Mouse (Mus musculus) embryonic facial prominence, embryonic 10.5 days (tissue): ENCODE data around the gene Guca1b. TPM values are rescaled to one million over a fixed set of nuclear protein-coding genes. Genes with fewer than 3 reads are reported as not detected.

ENCODE experiments used
- DNase-seq: peaks from one replicate; pipeline ENCODE4 v3.0.0-alpha.2; 2017; ENCODE audit warnings: low spot score
- H3K27ac ChIP-seq: fragments of 300-500 bp; sonication (generic); replicated peaks from 2 replicates; pipeline ENCODE4 v1.5.1; 2016; ENCODE audit warnings: mild to moderate bottlenecking
- H3K27me3 ChIP-seq: fragments of 300-500 bp; sonication (generic); replicated peaks from 2 replicates; pipeline ENCODE4 v1.6.1; 2016; ENCODE audit warnings: low read depth, mild to moderate bottlenecking; ENCODE audit not compliant: poor library complexity, severe bottlenecking
- H3K36me3 ChIP-seq: fragments of 300-500 bp; sonication (generic); replicated peaks from 2 replicates; pipeline ENCODE4 v1.6.1; 2016; ENCODE audit warnings: mild to moderate bottlenecking, moderate library complexity
- H3K4me1 ChIP-seq: fragments of 300-500 bp; sonication (generic); 2 replicates; pipeline ENCODE4 v1.6.1; 2016
- H3K4me3 ChIP-seq: fragments of 300-500 bp; sonication (generic); 2 replicates; pipeline ENCODE4 v1.5.1; 2016; ENCODE audit warnings: mild to moderate bottlenecking, moderate library complexity
- H3K9me3 ChIP-seq: fragments of 300-500 bp; sonication (generic); 2 replicates; pipeline ENCODE4 v1.6.1; 2016; ENCODE audit warnings: mild to moderate bottlenecking
- WGBS: fragments of 180-500 bp; shearing (Covaris S2); methylation state at CpG from one replicate; pipeline ENCODE4 v1.1.7; 2016; 5-methylcytosine and 5-hydroxymethylcytosine counted together
- polyA plus RNA-seq: library from polyadenylated mRNA; unstranded; fragments of >200 nt; fragmentation: Nextera tagmentation; extraction: Ambion mirVana; gene quantifications from 2 replicates; pipeline ENCODE4 v1.2.1, GENCODE M21; 2016

Guca1b gene
- polyA plus RNA-seq: 1.2 and 1.7 TPM in 2 replicates

DNA sequence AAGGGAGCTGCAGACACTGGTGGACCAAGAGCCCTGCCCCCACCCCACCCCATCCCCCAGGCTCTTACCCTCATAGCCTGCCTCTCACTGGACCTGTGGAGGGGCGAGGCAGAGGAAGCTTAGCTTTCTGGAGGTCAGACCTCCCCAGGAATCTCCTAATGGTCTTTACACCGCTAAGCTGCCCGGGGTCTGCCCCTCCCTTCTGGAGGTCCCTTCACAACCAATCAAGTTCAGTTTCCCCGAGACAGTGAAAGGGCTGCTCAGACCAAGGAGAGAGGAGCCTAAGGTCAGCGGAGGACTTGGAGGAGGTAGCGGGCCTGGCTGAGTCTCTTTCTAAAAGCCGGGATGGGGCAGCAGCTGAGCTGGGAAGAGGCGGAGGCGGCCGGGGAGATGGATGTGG is at the start of gene Guca1b:
TSS of gene Guca1b (plus strand) at position 249 of the 400 bp plus-strand sequence.
- Histone ChIP-seq H3K36me3 (peaks cover 21% of the 10 kb centered on the region), H3K27me3 (0 out of 2 replicates have a peak, but pooled peaks cover 7% of the 10 kb centered on the region), H3K4me1 (peaks cover 10% of the 10 kb centered on the region), H3K9me3 (no peaks in the 10 kb centered on the region), H3K4me3 (peak within 1 kb of the TSS; percentile 5; the same call in 1 of the 2 replicates), H3K27ac (no peak within 1 kb of the TSS; the same call in 1 of the 2 replicates)
- WGBS: 40% methylated on average over 10 of the region's 10 CpGs
- peak; percentile 26 for DNase-seq

DNA sequence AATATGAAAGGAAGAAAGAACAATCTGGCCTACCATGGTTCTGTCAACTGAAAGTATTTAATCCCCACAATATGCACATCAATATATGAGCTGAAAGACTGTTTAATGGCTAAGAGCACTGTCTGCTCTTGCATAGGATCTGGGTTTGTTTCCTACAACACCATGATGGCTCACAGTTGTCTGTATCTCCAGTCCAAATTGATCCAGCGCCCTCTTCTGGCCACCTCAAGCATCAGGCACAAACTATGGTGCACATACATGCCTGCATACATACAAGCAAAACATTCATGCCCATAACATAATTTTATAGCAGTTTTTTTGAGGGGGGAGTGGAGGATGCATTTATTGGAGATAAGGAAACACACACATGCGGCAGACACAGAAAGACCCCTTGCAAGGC is 42.1 kb upstream of the Guca1b start:
- Histone ChIP-seq H3K36me3 (peaks cover 90% of the 10 kb centered on the region), H3K27me3 (no peaks in the 10 kb centered on the region), H3K4me3 (no peak overlapping the region), H3K9me3 (peaks cover 13% of the 10 kb centered on the region), H3K4me1 (no peaks in the 10 kb centered on the region), H3K27ac (no peak overlapping the region)
- no peak for DNase-seq
- 84% methylated on average over 2 of the region's 2 CpGs for WGBS

DNA sequence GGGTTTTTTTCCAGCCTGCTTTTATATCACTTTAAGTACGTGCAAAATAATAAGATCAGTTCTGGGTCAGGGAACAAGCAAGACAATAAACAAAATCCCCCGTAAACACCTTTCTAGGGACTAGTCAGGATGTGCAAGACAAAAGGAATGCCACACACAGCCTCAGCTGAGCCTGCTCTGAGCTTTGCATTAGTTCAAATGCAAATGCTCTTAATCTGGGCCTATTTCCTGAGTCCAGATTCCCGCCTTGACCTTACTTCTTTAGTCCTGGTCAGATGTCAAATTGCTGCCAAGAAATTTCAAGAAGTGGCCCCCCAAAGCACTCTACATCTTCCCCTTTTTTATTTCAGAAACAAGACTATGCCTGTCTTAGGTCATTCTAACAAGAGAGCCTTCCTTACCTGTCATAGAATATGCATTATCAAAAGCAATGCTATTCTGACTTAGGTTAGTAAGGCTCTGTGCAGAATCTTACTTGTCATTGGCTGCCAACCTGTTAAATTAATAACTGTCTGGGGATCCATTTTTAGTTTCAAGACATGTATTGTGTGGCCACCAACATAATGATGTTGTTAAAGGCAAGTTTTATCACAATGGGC is 35.4 kb upstream of the Guca1b start:
- Histone ChIP-seq H3K9me3 (peaks cover 32% of the 10 kb centered on the region), H3K4me1 (no peaks in the 10 kb centered on the region), H3K27ac (no peak overlapping the region), H3K27me3 (no peaks in the 10 kb centered on the region), H3K4me3 (no peak overlapping the region), H3K36me3 (peaks cover 96% of the 10 kb centered on the region)
- DNase-seq: no peak
- 85% methylated on average over 3 of the region's 3 CpGs for WGBS

DNA sequence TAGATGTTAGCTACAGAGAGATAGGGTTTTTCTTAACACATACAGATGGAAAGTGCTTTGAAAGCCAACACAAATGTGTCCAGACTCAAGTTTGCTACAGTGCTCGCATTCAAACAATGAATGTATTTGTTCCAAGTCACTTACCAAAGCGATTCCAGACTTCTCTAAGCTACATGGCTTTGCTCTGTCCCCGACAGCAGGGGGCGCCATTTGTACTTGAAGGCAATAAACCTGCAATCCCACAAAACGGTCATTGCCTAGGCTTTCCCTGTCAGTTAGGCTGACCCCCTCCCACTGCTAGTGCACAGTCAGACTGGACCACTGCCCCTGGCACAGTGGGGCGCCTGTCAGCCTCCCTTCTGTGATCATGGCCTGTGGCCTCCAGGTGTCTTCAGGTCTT is 25.2 kb upstream of the Guca1b start:
- H3K36me3 ChIP-seq: peaks cover 59% of the 10 kb centered on the region
- WGBS: 48% methylated on average over 6 of the region's 6 CpGs
- H3K27ac ChIP-seq: no peak overlapping the region
- H3K4me3 ChIP-seq: no peak overlapping the region
- H3K27me3 ChIP-seq: 0 out of 2 replicates have a peak, but pooled peaks cover 4% of the 10 kb centered on the region
- DNase-seq: peak; percentile 66
- H3K9me3 ChIP-seq: no peaks in the 10 kb centered on the region
- H3K4me1 ChIP-seq: no peaks in the 10 kb centered on the region

DNA sequence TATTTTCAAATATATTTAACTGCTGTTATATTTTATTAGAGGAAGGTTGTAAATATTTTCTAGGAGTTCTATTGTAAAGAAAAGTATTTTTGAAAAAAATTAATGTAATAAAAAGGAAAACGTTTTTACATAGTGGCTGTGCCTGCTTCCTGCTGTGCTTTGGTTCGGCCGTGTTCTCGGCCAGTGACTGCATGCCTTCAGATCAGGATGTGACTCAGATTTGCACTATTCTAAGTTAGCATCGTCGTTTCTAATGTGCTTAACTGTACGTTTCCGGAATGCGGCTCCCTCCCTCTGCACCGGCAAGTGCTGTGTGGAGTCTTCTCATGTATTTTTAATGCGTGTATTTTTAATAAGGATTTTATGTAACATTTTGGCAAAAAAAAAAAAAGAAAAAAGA is 23.9 kb upstream of the Guca1b start:
- Histone ChIP-seq H3K4me1 (no peaks in the 10 kb centered on the region), H3K4me3 (no peak overlapping the region), H3K9me3 (no peaks in the 10 kb centered on the region), H3K36me3 (peaks cover 45% of the 10 kb centered on the region), H3K27ac (no peak overlapping the region), H3K27me3 (peaks cover 14% of the 10 kb centered on the region)
- WGBS: 86% methylated on average over 11 of the region's 11 CpGs
- no peak for DNase-seq

DNA sequence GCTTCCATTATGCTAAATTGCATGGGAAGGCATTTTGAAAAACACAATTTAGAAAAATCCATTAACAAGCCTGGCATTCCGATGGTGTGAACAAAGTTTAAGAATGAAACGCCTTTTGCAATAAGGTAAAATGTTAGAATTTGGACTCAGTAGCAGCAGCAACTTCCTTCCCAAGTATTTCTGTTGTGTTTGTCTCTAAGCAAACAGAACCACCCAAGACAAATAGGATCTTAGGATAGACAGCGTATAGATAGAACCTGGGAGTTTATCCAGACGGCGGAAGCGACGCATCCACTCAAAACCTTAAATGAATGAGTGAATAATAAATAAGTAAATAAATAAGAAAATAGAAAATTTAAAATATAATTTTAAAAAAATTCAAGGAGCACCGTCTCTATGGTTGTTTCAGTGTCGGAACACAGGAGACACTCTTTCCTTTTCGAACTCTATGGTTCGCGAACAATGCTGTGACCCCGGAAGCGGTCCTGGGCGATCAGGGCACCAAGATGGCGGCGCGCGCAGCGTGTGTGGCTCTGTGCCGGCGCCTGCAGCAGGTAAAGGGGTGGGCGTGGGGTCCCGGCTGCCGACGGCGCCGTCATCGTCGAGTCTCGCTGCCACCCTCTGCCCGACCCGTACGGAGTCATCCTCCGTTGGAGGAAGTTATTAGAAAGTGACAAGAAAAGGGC is 16.6 kb upstream of the Guca1b start, which contains the start of gene Mrps10:
TSS of gene Mrps10 (plus strand) at position 487 of the 686 bp plus-strand sequence.
- Histone ChIP-seq H3K27ac (peak within 1 kb of the TSS; percentile 85), H3K4me1 (peaks cover 15% of the 10 kb centered on the region), H3K9me3 (no peaks in the 10 kb centered on the region), H3K36me3 (peaks cover 16% of the 10 kb centered on the region), H3K27me3 (peaks cover 27% of the 10 kb centered on the region), H3K4me3 (peak within 1 kb of the TSS; percentile 79)
- 4% methylated on average over 35 of the region's 35 CpGs for whole genome bisulfite sequencing
- peak; percentile 92 for DNase-seq

DNA sequence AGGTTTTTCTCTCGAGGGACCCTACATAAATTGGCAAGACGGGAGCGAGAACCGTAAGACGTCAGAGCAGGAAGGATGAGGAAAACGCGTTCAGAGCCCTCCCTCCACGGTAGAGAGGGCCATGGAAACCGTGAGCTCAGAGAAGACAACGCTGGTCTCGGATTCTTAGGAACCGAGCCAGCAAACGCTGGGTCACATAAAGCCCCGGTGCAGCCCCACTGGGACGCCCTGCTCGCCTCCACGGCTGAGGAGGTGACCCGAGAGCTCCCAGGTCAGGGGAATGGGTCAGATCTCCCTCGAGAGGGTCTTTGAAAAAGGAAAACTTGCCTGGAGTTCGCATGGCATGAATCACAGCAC is 16.1 kb upstream of the Guca1b start:
- H3K4me1 ChIP-seq: peaks cover 15% of the 10 kb centered on the region
- no peaks in the 10 kb centered on the region for H3K9me3 ChIP-seq
- peaks cover 22% of the 10 kb centered on the region for H3K36me3 ChIP-seq
- H3K27ac ChIP-seq: peak overlapping the region; percentile 85
- no peak for DNase-seq
- WGBS: under 1% methylated on average over 20 of the region's 20 CpGs
- peak overlapping the region; percentile 79 for H3K4me3 ChIP-seq
- H3K27me3 ChIP-seq: peaks cover 27% of the 10 kb centered on the region

DNA sequence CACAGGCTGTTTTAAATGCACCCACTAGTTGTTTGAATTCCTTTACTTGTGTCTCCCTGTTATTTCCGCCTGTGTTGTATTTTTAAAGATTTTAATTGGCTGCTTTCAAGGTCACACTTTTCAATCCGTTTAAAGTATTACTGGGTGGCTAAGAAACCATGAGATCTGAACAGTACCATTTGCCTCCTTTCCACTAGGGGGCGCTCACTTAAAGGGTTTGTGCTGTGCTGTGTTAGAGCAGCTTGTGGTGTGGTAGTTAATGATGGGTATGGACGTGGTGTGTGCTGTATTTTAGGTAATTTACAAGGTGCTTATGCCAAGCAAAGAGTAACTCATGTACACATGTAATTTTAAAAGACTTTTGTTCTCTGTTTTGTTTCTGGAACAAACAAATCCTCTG is 13.7 kb upstream of the Guca1b start:
- peaks cover 15% of the 10 kb centered on the region for H3K4me1 ChIP-seq
- no peak overlapping the region for H3K4me3 ChIP-seq
- no peak overlapping the region for H3K27ac ChIP-seq
- DNase-seq: peak; percentile 70
- H3K27me3 ChIP-seq: peaks cover 12% of the 10 kb centered on the region
- 18% methylated on average over 4 of the region's 4 CpGs for WGBS
- no peaks in the 10 kb centered on the region for H3K9me3 ChIP-seq
- H3K36me3 ChIP-seq: peaks cover 45% of the 10 kb centered on the region

DNA sequence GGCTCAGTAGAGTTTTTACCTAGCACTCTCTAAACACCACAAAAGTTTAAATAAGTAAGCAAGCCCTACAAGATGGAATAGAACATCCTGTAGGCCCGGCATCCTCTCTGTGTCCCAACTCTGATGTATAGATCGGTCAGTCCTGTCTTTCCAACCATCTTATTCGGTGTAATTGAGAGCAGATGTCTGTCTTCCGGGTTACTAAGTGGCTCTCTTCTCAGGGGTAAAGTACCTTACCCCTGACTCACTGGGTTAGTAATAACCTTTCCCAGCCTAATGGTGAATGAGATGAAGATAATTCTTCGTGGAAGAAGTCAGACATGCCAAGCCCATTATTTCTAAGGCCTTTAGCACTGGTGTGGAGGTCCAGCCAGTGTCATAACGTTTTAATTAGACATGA is 11.2 kb upstream of the Guca1b start:
- H3K36me3 ChIP-seq: peaks cover 71% of the 10 kb centered on the region
- H3K27me3 ChIP-seq: no peaks in the 10 kb centered on the region
- DNase-seq: no peak
- H3K9me3 ChIP-seq: no peaks in the 10 kb centered on the region
- no peak overlapping the region for H3K4me3 ChIP-seq
- H3K27ac ChIP-seq: no peak overlapping the region
- 63% methylated on average over 6 of the region's 6 CpGs for WGBS
- H3K4me1 ChIP-seq: peaks cover 15% of the 10 kb centered on the region

DNA sequence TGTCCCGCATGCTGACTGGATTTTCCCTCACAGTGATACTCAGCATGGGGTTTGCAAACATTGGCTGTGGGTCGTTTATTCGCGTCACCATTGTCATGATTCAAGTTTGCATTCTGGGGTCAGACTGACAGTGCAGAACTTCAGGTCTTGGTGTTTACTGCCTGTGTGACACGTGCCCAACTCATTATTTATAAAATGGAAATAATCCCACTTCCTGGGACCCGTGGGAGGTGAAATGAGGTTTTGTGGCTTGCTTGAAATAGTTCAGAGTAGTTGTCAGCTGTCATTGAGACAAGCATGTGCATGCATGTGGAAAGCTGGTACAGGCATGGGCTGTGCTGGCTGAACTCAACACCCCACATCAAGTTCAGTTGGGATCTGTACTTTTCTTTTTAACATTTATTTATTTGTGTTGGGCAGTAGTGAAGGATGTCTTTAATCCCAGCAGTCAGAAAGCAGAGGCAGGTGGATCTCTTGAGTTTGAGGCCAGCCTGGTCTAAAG is 8.4 kb upstream of the Guca1b start:
- DNase-seq: no peak
- no peaks in the 10 kb centered on the region for H3K4me1 ChIP-seq
- 93% methylated on average over 6 of the region's 6 CpGs for WGBS
- H3K36me3 ChIP-seq: peaks cover 94% of the 10 kb centered on the region
- no peak overlapping the region for H3K4me3 ChIP-seq
- no peak overlapping the region for H3K27ac ChIP-seq
- H3K27me3 ChIP-seq: no peaks in the 10 kb centered on the region
- H3K9me3 ChIP-seq: no peaks in the 10 kb centered on the region

DNA sequence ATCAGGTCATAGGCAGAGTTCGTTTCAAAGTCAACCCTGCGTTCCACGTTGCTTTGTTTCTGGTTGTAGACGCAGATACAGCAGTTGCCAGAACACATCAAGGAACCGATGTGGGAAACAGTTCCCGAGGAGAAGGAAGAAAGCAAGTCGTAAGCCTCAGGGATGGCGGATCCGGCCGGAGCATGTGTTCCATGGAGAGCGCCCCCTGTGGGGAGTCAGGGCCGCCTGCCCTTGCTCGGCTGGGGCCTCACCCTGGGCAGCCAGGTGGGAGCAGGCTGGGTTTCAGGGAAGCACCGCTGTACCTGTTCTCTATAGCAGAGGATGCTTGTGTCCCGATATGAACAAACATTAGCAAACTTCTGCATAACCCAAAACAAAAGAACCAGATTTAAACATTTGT is 7.1 kb upstream of the Guca1b start:
- Histone ChIP-seq H3K27me3 (no peaks in the 10 kb centered on the region), H3K27ac (no peak overlapping the region), H3K4me1 (no peaks in the 10 kb centered on the region), H3K36me3 (peaks cover 81% of the 10 kb centered on the region), H3K4me3 (no peak overlapping the region), H3K9me3 (no peaks in the 10 kb centered on the region)
- DNase-seq: no peak
- 84% methylated on average over 15 of the region's 15 CpGs for WGBS

DNA sequence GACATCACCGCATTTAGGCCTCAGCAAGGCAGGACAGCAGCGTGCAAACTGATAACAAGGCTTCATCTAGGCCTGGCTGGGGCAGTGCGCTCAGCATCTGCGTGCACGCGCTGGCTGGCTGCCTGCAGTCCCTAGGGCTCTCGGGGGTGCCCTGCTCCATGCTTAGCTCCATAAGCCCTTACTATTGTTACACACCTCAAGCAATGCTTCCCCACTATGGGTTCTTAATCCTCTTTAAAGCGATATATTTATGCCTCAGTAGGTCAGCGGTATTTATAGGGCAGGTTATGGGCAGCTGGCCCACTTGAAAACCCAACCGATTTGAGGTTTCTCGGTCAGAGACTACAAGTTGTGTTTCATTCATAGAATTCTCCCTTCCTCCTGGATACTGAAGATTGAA is 3.3 kb upstream of the Guca1b start:
- 78% methylated on average over 11 of the region's 11 CpGs for WGBS
- Histone ChIP-seq H3K27ac (no peak overlapping the region), H3K9me3 (no peaks in the 10 kb centered on the region), H3K4me3 (no peak overlapping the region), H3K27me3 (0 out of 2 replicates have a peak, but pooled peaks cover 7% of the 10 kb centered on the region), H3K36me3 (peaks cover 54% of the 10 kb centered on the region), H3K4me1 (peaks cover 10% of the 10 kb centered on the region)
- DNase-seq: no peak

DNA sequence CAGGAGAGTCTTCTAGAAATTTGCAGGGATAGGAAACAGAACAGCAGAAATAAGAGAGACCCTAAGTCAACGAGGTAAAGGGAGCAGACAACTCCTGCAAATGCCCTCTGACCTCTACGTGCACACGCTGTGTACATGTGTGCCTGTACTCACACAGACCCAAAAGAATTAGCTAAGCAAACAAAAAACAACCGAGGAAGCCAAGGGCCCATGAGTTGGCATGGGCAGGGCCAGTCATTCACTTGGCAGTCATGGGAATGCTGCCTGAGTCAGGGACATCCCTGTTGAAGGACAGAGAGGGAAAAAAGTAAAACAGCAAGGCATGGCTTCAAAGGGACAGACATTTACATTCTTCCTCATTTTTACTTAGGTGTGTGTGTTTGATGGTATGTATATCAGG is 1.9 kb upstream of the Guca1b start:
- H3K9me3 ChIP-seq: no peaks in the 10 kb centered on the region
- WGBS: 86% methylated on average over 4 of the region's 4 CpGs
- peaks cover 10% of the 10 kb centered on the region for H3K4me1 ChIP-seq

More for the DNA sequence above, 1.9 kb upstream of the Guca1b start:
- 0 out of 2 replicates have a peak, but pooled peaks cover 7% of the 10 kb centered on the region for H3K27me3 ChIP-seq
- no peak overlapping the region for H3K27ac ChIP-seq
- H3K36me3 ChIP-seq: peaks cover 40% of the 10 kb centered on the region
- H3K4me3 ChIP-seq: no peak overlapping the region
- DNase-seq: no peak
